Mouse (Mus musculus) heart, postnatal 0 days (tissue): ENCODE measurements around the gene Hdac7. TPM values are rescaled to one million over a fixed set of nuclear protein-coding genes. Genes with fewer than 3 reads are reported as not detected.

ENCODE experiments used
- ATAC-seq: fragments of 200-750 bp; cut with Nextera tagmentation; 2 replicates; pipeline ENCODE4 v1.8.0; 2017; ENCODE audit warnings: low read depth, moderate number of reproducible peaks, moderate library complexity; ENCODE audit not compliant: insufficient read depth
- DNase-seq: peaks from one replicate; pipeline ENCODE4 v3.0.0-alpha.2; 2016; ENCODE audit warnings: low spot score
- H3K27ac ChIP-seq: fragments of 300-500 bp; sonication (generic); 2 replicates; pipeline ENCODE4 v1.5.1; 2014; ENCODE audit warnings: low read depth, mild to moderate bottlenecking
- H3K27me3 ChIP-seq: fragments of 300-500 bp; sonication (generic); 2 replicates; pipeline ENCODE4 v1.6.1; 2014; ENCODE audit warnings: low read length, mixed read lengths; ENCODE audit not compliant: control insufficient read depth, insufficient read depth
- H3K36me3 ChIP-seq: fragments of 300-500 bp; sonication (generic); replicated peaks from 2 replicates; pipeline ENCODE4 v1.6.1; 2014; ENCODE audit warnings: low read length, mixed read lengths; ENCODE audit not compliant: control insufficient read depth, insufficient read depth
- H3K4me1 ChIP-seq: fragments of 300-500 bp; sonication (generic); 2 replicates; pipeline ENCODE4 v1.6.1; 2014; ENCODE audit warnings: antibody characterized with exemption; ENCODE audit not compliant: control insufficient read depth, insufficient read depth
- H3K4me2 ChIP-seq: fragments of 300-500 bp; sonication (generic); 2 replicates; pipeline ENCODE4 v1.6.1; 2014; ENCODE audit warnings: low read depth, mild to moderate bottlenecking, low read length, moderate library complexity
- H3K4me3 ChIP-seq: fragments of 300-500 bp; sonication (generic); 2 replicates; pipeline ENCODE4 v1.5.1; 2014; ENCODE audit warnings: low read depth, low read length
- H3K9ac ChIP-seq: fragments of 300-500 bp; sonication (generic); replicated peaks from 2 replicates; pipeline ENCODE4 v1.6.1; 2014; ENCODE audit warnings: low read depth, low read length, mixed read lengths
- H3K9me3 ChIP-seq: fragments of 300-500 bp; sonication (generic); replicated peaks from 2 replicates; pipeline ENCODE4 v1.6.1; 2016; ENCODE audit warnings: low read length; ENCODE audit not compliant: control insufficient read depth
- CTCF ChIP-seq: IDR thresholded peaks from 2 replicates; pipeline ENCODE4 v1.5.1; 2016; ENCODE audit warnings: antibody characterized with exemption, control low read depth, low read depth
- EP300 ChIP-seq: IDR thresholded peaks from 2 replicates; pipeline ENCODE4 v1.6.1; 2016; ENCODE audit warnings: antibody characterized with exemption, low read depth
- WGBS: fragments of 180-500 bp; shearing (Covaris S2); extraction: QIAGEN DNeasy Blood & Tissue Kit; methylation state at CpG from one replicate; pipeline ENCODE4 v1.1.7; 2014; 5-methylcytosine and 5-hydroxymethylcytosine counted together
- polyA plus RNA-seq: library from polyadenylated mRNA; unstranded; fragments of >200 nt; fragmentation: Nextera tagmentation; extraction: Ambion mirVana; gene quantifications from 2 replicates; pipeline ENCODE4 v1.2.1, GENCODE M21; 2015
- total RNA-seq: library from RNA; depleted of rRNA; stranded (reverse); fragments of >200 nt; gene quantifications from 2 replicates; pipeline ENCODE4 v1.2.3, GENCODE M21; 2014; ENCODE audit warnings: low replicate concordance

Hdac7 gene
- total and polyA plus RNA-seq, 2 experiments from 2014 or later = 15.6 to 34.4 TPM

- H3K4me2 ChIP-seq = no peak overlapping the region
- H3K9ac ChIP-seq = no peak overlapping the region
- ATAC-seq = no peak
- no peak overlapping the region for H3K27ac ChIP-seq
- no peaks in the 10 kb centered on the region for H3K27me3 ChIP-seq
- no peaks in the 10 kb centered on the region for H3K9me3 ChIP-seq
- H3K4me3 ChIP-seq = no peak overlapping the region
- no peaks in the 10 kb centered on the region for H3K36me3 ChIP-seq
- no peak for TF ChIP-seq EP300
- no peak for TF ChIP-seq CTCF
- DNase-seq = no peak
- WGBS = 82% methylated on average over 6 of the region's 6 CpGs
- peaks cover 35% of the 10 kb centered on the region for H3K4me1 ChIP-seq
These were observed 67.4 kb downstream of the Hdac7 start for GRCm38 (mm10) chr15:97776919-97777318.

GRCm38 (mm10) chr15:97776514-97776913 lies 67.8 kb downstream of the Hdac7 start:
- no peak overlapping the region for H3K27ac ChIP-seq
- WGBS = 7% methylated on average over 8 of the region's 8 CpGs
- TF ChIP-seq CTCF (peak; percentile 80), EP300 (no peak)
- no peaks in the 10 kb centered on the region for H3K36me3 ChIP-seq
- no peaks in the 10 kb centered on the region for H3K27me3 ChIP-seq
- peaks cover 35% of the 10 kb centered on the region for H3K4me1 ChIP-seq
- H3K4me3 ChIP-seq = no peak overlapping the region
- H3K4me2 ChIP-seq = no peak overlapping the region
- H3K9me3 ChIP-seq = no peaks in the 10 kb centered on the region
- ATAC-seq = no peak
- H3K9ac ChIP-seq = no peak overlapping the region
- DNase-seq = no peak

- Histone ChIP-seq H3K9me3 (no peaks in the 10 kb centered on the region), H3K27ac (peak overlapping the region; percentile 89), H3K9ac (no peak overlapping the region), H3K4me2 (no peak overlapping the region), H3K4me3 (no peak overlapping the region), H3K4me1 (peaks cover 34% of the 10 kb centered on the region), H3K36me3 (no peaks in the 10 kb centered on the region), H3K27me3 (no peaks in the 10 kb centered on the region)
- ATAC-seq (peak; percentile 6; the same call in 1 of the 2 replicates), DNase-seq (no peak)
- TF ChIP-seq EP300 (no peak), CTCF (no peak)
- WGBS = 34% methylated on average over 5 of the region's 5 CpGs
These were observed 70.3 kb downstream of the Hdac7 start for GRCm38 (mm10) chr15:97773961-97774370.

- Histone ChIP-seq H3K27me3 (no peaks in the 10 kb centered on the region), H3K27ac (peak overlapping the region; percentile 89), H3K4me3 (no peak overlapping the region), H3K4me2 (0 out of 2 replicates have a peak overlapping the region, but pooled peaks have one; percentile 3), H3K9ac (no peak overlapping the region), H3K4me1 (peaks cover 26% of the 10 kb centered on the region), H3K9me3 (no peaks in the 10 kb centered on the region), H3K36me3 (no peaks in the 10 kb centered on the region)
- 6% methylated on average over 5 of the region's 5 CpGs for WGBS
- TF ChIP-seq CTCF (no peak), EP300 (peak; percentile 74; the same call in 1 of the 2 replicates)
- DNase-seq = peak; percentile 94
- peak; percentile 88 for ATAC-seq
These were observed 71.2 kb downstream of the Hdac7 start for GRCm38 (mm10) chr15:97773108-97773507.

- Histone ChIP-seq H3K27me3 (no peaks in the 10 kb centered on the region), H3K36me3 (no peaks in the 10 kb centered on the region), H3K4me1 (peaks cover 26% of the 10 kb centered on the region), H3K4me3 (no peak overlapping the region), H3K4me2 (no peak overlapping the region), H3K9me3 (no peaks in the 10 kb centered on the region), H3K9ac (no peak overlapping the region), H3K27ac (no peak overlapping the region)
- TF ChIP-seq EP300 (no peak), CTCF (no peak)
- ATAC-seq = no peak
- no peak for DNase-seq
- WGBS = 90% methylated on average over 8 of the region's 8 CpGs
These were observed 74.0 kb downstream of the Hdac7 start for GRCm38 (mm10) chr15:97770280-97770679.

- Histone ChIP-seq H3K4me3 (peak overlapping the region; percentile 53), H3K27ac (peak overlapping the region; percentile 90), H3K36me3 (no peaks in the 10 kb centered on the region), H3K27me3 (no peaks in the 10 kb centered on the region), H3K9ac (peak overlapping the region; percentile 57), H3K9me3 (no peaks in the 10 kb centered on the region), H3K4me2 (peak overlapping the region; percentile 79), H3K4me1 (peaks cover 16% of the 10 kb centered on the region)
- peak; percentile 10; the same call in 1 of the 2 replicates for ATAC-seq
- WGBS = 4% methylated on average over 18 of the region's 18 CpGs
- no peak for DNase-seq
- peak; percentile 45 for TF ChIP-seq CTCF
- peak; percentile 24; the same call in 1 of the 2 replicates for TF ChIP-seq EP300
These were observed 76.1 kb downstream of the Hdac7 start for GRCm38 (mm10) chr15:97768192-97768591.
